Mouse (Mus musculus): Measurements from ENCODE around the gene Mrpl27. TPM values are rescaled to one million over a fixed set of nuclear protein-coding genes. Genes with fewer than 3 reads are reported as not detected.
"Not testable (repeated sequence)": the region's sequence is repeated elsewhere in the genome, so short reads cannot be mapped to it uniquely, and the experiment has no call there.

Mrpl27 gene
- polyA plus RNA-seq, 1 experiment from 2014 or later: 148 TPM

- Histone ChIP-seq H3K27ac (ENCODE audit: low read depth, low read length) (peak within 1 kb of the TSS; percentile 58), H3K27me3 (replicated peaks; ENCODE audit: control insufficient read depth, insufficient read depth, low read length) (no peaks in the 10 kb centered on the region), H3K4me2 (replicated peaks; ENCODE audit: low read depth) (peak within 1 kb of the TSS; percentile 89), H3K4me1 (replicated peaks; ENCODE audit: control insufficient read depth, insufficient read depth, low read length) (no peaks in the 10 kb centered on the region; the same call in 1 of the 2 replicates), H3K4me3 (ENCODE audit: low read depth, low read length) (peak within 1 kb of the TSS; percentile 98), H3K9ac (ENCODE audit: low read depth, low read length) (peak within 1 kb of the TSS; percentile 95), H3K9me3 (ENCODE audit: control insufficient read depth) (no peaks in the 10 kb centered on the region), H3K36me3 (ENCODE audit: control insufficient read depth, insufficient read depth) (no peaks in the 10 kb centered on the region)
- under 1% methylated on average over 78 of the region's 82 CpGs for WGBS
- TF ChIP-seq CTCF (IDR thresholded peaks at IDR 0.05; ENCODE audit: low read depth): no peak
- ATAC-seq: peak; percentile 92
Observed at GRCm38 (mm10) chr11:94676754-94677606, 23.4 kb downstream of the Mrpl27 start, which contains the start of gene Xylt2. Xylt2 (minus strand) TSS chr11:94677515.

- Histone ChIP-seq H3K27ac (ENCODE audit: low read depth, low read length) (no peak overlapping the region), H3K4me1 (replicated peaks; ENCODE audit: control insufficient read depth, insufficient read depth, low read length) (no peaks in the 10 kb centered on the region; the same call in 1 of the 2 replicates), H3K36me3 (ENCODE audit: control insufficient read depth, insufficient read depth) (no peaks in the 10 kb centered on the region), H3K4me2 (replicated peaks; ENCODE audit: low read depth) (peak overlapping the region; percentile 89), H3K27me3 (replicated peaks; ENCODE audit: control insufficient read depth, insufficient read depth, low read length) (no peaks in the 10 kb centered on the region), H3K9ac (ENCODE audit: low read depth, low read length) (peak overlapping the region; percentile 95), H3K4me3 (ENCODE audit: low read depth, low read length) (peak overlapping the region; percentile 98), H3K9me3 (ENCODE audit: control insufficient read depth) (no peaks in the 10 kb centered on the region)
- no peak for TF ChIP-seq CTCF (IDR thresholded peaks at IDR 0.05; ENCODE audit: low read depth)
- ATAC-seq: no peak
- WGBS: 33% methylated on average over 15 of the region's 15 CpGs
Observed at GRCm38 (mm10) chr11:94677607-94678145, 24.1 kb downstream of the Mrpl27 start.

GRCm38 (mm10) chr11:94680639-94681038 lies 27.1 kb downstream of the Mrpl27 start:
- no peak overlapping the region for H3K9ac ChIP-seq (ENCODE audit: low read depth, low read length)
- H3K27ac ChIP-seq (ENCODE audit: low read depth, low read length): no peak overlapping the region
- no peak overlapping the region for H3K4me2 ChIP-seq (replicated peaks; ENCODE audit: low read depth)
- no peaks in the 10 kb centered on the region for H3K27me3 ChIP-seq (replicated peaks; ENCODE audit: control insufficient read depth, insufficient read depth, low read length)
- H3K36me3 ChIP-seq (ENCODE audit: control insufficient read depth, insufficient read depth): no peaks in the 10 kb centered on the region
- peak; percentile 43 for TF ChIP-seq CTCF (IDR thresholded peaks at IDR 0.05; ENCODE audit: low read depth)
- no peak for ATAC-seq
- no peak overlapping the region for H3K4me3 ChIP-seq (ENCODE audit: low read depth, low read length)
- no peaks in the 10 kb centered on the region; the same call in 1 of the 2 replicates for H3K4me1 ChIP-seq (replicated peaks; ENCODE audit: control insufficient read depth, insufficient read depth, low read length)
- no peaks in the 10 kb centered on the region for H3K9me3 ChIP-seq (ENCODE audit: control insufficient read depth)

DNA sequence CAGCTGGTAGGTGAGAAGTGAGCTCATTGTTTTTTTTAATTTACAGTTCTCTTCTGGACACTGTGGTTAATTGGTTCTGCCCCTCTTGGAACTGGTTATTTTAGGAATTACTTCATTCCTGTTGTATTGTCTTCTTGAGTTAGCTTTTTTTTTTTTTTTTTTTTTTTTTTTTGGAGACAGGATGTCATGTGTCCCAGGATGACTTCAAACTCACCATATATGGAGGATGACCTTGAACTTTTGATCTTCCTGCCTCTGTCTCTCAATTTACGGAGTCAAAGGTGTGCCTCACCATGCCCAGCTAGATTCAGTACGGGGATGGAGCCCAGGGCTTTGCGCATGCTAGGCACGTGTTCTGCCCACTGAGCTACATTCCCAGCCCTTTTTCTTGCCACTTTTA lies 28.1 kb downstream of the Mrpl27 start:
- Histone ChIP-seq H3K4me1 (replicated peaks; ENCODE audit: control insufficient read depth, insufficient read depth, low read length) (no peaks in the 10 kb centered on the region; the same call in 1 of the 2 replicates), H3K4me2 (replicated peaks; ENCODE audit: low read depth) (no peak overlapping the region), H3K4me3 (ENCODE audit: low read depth, low read length) (no peak overlapping the region), H3K9me3 (ENCODE audit: control insufficient read depth) (no peaks in the 10 kb centered on the region), H3K27ac (ENCODE audit: low read depth, low read length) (no peak overlapping the region), H3K27me3 (replicated peaks; ENCODE audit: control insufficient read depth, insufficient read depth, low read length) (no peaks in the 10 kb centered on the region), H3K36me3 (ENCODE audit: control insufficient read depth, insufficient read depth) (no peaks in the 10 kb centered on the region), H3K9ac (ENCODE audit: low read depth, low read length) (no peak overlapping the region)
- ATAC-seq: no peak
- TF ChIP-seq CTCF (IDR thresholded peaks at IDR 0.05; ENCODE audit: low read depth): no peak
- WGBS: 76% methylated on average over 4 of the region's 4 CpGs

- H3K4me2 ChIP-seq (replicated peaks; ENCODE audit: low read depth): no peak overlapping the region
- TF ChIP-seq CTCF (IDR thresholded peaks at IDR 0.05; ENCODE audit: low read depth): no peak
- no peaks in the 10 kb centered on the region; the same call in 1 of the 2 replicates for H3K4me1 ChIP-seq (replicated peaks; ENCODE audit: control insufficient read depth, insufficient read depth, low read length)
- H3K27me3 ChIP-seq (replicated peaks; ENCODE audit: control insufficient read depth, insufficient read depth, low read length): no peaks in the 10 kb centered on the region
- H3K27ac ChIP-seq (ENCODE audit: low read depth, low read length): no peak overlapping the region
- H3K9ac ChIP-seq (ENCODE audit: low read depth, low read length): no peak overlapping the region
- H3K9me3 ChIP-seq (ENCODE audit: control insufficient read depth): no peaks in the 10 kb centered on the region
- H3K4me3 ChIP-seq (ENCODE audit: low read depth, low read length): no peak overlapping the region
- 74% methylated on average over 7 of the region's 7 CpGs for WGBS
- ATAC-seq: no peak
- H3K36me3 ChIP-seq (ENCODE audit: control insufficient read depth, insufficient read depth): no peaks in the 10 kb centered on the region
Observed at GRCm38 (mm10) chr11:94682427-94682826, 28.9 kb downstream of the Mrpl27 start.

GRCm38 (mm10) chr11:94687178-94687577 lies 33.6 kb downstream of the Mrpl27 start:
- Histone ChIP-seq H3K27me3 (replicated peaks; ENCODE audit: control insufficient read depth, insufficient read depth, low read length) (no peaks in the 10 kb centered on the region), H3K27ac (ENCODE audit: low read depth, low read length) (no peak overlapping the region), H3K4me2 (replicated peaks; ENCODE audit: low read depth) (no peak overlapping the region), H3K36me3 (ENCODE audit: control insufficient read depth, insufficient read depth) (no peaks in the 10 kb centered on the region), H3K9me3 (ENCODE audit: control insufficient read depth) (no peaks in the 10 kb centered on the region), H3K4me1 (replicated peaks; ENCODE audit: control insufficient read depth, insufficient read depth, low read length) (no peaks in the 10 kb centered on the region), H3K9ac (ENCODE audit: low read depth, low read length) (no peak overlapping the region), H3K4me3 (ENCODE audit: low read depth, low read length) (no peak overlapping the region)
- no peak for TF ChIP-seq CTCF (IDR thresholded peaks at IDR 0.05; ENCODE audit: low read depth)
- no peak for ATAC-seq
- 77% methylated on average over 6 of the region's 6 CpGs for WGBS

DNA sequence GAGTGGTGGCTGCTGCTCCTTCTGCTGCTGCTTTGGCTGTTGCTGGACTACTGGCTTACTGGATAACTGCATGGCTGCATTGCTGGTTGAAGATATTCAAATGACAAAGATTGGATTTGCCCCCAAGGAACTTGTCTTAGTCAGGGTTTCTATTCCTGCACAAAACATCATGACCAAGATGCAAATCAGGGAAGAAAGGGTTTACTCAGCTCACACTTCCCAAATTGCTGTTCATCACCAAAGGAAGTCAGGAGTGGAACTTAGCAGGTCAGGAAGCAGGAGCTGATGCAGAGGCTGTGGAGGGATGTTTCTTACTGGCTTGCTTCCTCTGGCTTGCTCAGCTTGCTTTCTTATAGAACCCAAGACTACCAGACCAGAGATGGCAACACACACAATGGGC lies 38.9 kb downstream of the Mrpl27 start:
- H3K27me3 ChIP-seq (replicated peaks; ENCODE audit: control insufficient read depth, insufficient read depth, low read length); H3K9ac ChIP-seq (ENCODE audit: low read depth, low read length); H3K36me3 ChIP-seq (ENCODE audit: control insufficient read depth, insufficient read depth); H3K4me1 ChIP-seq (replicated peaks; ENCODE audit: control insufficient read depth, insufficient read depth, low read length); H3K4me2 ChIP-seq (replicated peaks; ENCODE audit: low read depth); H3K9me3 ChIP-seq (ENCODE audit: control insufficient read depth); H3K27ac ChIP-seq (ENCODE audit: low read depth, low read length); H3K4me3 ChIP-seq (ENCODE audit: low read depth, low read length); ATAC-seq: not testable (repeated sequence)

All from intestine, postnatal 0 days (tissue).